Mouse (Mus musculus): ENCODE results near the gene Cabp1. TPM values are rescaled to one million over a fixed set of nuclear protein-coding genes. Genes with fewer than 3 reads are reported as not detected.

Gene Cabp1
- polyA plus RNA-seq, 1 experiment = not detected

DNA sequence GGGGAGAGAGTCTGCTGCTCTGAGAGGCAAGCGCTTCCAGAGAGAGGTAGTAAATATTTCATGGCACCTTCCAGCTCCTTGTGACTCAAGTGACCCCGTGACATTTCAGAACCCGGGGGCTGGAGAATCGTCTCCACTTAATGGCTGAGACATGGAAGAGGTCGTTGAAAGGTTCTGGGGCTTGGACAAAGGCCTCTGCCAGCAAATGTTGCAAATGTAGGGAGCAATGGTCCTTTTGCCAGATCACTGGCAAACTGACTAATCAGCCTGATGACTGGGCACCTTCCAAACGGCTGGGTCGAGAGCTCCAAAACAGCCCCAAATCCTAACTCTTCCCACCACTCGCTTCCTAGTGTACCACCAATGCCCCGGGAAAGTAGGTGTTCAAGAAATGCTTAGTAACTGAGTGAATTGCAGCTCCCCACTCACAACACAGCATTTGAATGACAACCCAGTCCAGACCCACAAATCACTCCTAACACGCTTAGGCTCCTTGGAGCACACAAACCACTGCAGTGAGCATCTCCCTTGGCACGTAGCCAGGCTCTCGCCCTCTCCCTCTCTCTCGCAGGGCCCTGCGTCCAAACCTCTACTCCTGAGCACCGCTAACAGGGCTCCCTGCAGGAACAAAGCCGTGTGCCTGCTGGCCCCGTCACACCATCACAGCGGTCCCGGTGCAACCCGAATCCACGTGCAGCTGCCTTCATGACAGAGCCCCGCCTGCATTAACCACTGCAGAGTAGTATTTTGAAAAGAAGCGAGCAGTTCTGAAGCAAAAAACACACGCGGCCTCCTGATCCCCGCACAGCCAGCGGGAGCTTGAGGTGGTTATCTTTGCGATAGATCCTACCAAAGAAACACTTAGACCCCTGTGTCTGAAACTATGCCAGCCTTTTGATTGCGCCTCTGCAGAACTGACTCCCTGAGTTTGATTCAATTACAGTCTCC, 2.0 kb downstream of the Cabp1 start:
- no peak for TF ChIP-seq GATA1 (IDR thresholded peaks at IDR 0.05; ENCODE audit: low read length)

DNA sequence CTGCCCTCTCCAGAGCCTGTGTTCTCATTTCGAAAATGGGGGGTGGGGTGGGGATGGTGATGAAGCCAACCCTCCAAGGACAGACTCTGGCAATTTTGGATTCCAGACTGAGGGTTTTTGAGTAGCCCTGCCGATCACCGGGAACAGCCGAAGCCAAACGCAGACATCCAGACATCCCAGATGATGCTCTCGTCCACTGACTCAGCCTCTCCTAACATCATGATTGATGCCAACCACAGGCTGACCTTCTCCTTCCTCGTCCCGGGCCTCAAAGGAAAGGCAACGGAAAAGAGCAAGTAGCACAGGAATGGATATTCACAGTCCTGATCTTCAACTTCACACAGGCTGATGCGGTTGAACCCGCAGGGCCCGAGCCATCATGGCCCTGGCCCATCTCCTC, 4.1 kb downstream of the Cabp1 start:
- TF ChIP-seq GATA1 (IDR thresholded peaks at IDR 0.05; ENCODE audit: low read length) = no peak

DNA sequence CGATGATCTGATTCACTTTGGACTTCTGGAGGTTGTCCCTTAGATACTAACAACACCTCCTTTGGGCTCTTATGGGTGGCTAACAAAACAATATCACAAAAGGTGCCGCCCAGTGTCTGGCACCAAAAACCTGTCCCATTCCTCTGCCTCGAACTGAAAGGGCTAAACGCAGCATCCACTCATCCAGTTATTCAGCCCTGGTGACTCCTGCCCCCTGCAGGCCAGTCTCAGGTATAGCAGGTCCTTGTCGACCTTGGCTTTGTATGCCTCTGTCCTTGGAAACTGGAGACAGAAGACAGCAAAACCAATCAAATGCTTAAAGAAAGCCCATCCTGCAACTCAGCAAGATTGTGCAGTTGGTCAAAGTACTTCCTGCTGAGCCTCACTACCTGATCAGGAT, 5.4 kb downstream of the Cabp1 start:
- no peak for TF ChIP-seq GATA1 (IDR thresholded peaks at IDR 0.05; ENCODE audit: low read length)

DNA sequence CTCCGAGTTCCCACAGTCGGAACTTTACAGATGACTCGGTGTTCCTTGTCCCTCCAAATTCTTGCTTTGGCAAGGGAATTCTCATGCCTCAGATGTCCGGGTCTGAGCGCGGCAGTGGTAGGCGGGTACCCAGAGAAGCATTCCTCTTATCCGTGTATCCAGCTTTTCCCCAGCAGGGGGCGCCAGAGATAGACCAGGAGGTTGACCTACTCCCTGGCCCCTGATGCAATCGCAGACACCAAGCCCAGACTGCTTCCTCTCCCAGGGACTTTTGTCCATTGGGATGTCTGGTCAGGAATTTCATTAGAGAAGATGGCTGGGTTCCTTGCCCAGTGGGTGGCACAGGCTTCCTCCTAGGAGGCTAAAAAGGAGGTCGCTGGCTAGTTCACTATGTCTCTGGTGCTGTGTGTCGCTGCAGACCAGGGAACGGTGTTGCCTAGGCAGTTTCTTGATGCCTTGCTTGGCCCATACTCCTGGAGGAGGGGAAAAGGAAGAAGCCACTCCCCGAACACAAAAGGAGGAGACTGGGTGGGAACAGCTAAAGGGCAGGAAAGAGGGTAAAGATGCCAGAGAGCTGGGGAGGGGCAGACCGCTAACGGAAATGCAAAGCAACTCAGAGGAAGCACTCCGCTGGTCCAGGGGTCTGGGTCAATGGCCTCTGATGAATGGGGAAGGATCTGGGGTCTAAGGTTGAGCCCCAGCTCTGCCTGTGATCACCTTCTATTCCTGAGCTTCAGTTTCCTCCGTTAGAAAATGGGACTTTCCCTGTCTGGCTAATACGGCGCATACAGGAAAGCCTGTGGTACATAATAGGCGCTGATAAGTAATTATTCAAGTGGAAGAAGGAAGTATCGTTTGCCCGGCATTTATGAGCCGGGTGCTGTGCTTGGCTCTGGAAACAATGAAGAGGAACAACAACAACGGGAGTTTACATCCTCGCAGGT, 6.7 kb downstream of the Cabp1 start:
- no peak for TF ChIP-seq GATA1 (IDR thresholded peaks at IDR 0.05; ENCODE audit: low read length)

DNA sequence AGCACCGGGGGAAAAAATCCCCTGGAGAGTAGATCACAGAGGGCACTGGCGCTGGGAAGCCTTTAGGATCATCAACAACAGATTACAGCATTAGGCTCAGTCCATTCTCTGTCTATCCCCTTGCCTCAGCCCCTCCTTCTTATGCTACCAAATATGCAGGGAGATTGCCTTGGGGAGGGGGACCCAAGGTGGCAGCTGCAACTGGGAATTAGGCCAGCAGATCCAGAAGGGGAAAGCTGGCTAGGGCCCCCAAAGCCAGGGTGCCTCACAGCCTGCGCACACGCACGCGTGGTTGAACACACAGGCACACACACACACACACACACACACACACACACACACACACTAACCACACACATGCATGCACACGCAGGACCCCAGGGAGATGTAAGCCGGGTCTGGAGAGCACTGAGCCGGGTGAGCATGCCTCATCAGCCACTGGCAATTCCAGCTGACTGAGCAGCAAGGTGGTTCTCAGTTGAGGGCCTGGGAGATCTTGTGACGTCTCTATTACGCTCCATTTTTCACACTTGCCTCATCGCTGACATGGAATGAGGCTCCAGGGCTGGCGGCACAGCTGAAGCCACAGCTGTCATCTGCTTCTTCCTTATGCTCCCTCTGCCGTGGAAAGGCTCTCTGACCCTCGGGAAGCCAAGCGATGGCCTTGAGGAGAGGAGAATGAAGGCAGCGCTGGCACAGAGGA, 7.7 kb downstream of the Cabp1 start:
- TF ChIP-seq GATA1 (IDR thresholded peaks at IDR 0.05; ENCODE audit: low read length) = no peak

DNA sequence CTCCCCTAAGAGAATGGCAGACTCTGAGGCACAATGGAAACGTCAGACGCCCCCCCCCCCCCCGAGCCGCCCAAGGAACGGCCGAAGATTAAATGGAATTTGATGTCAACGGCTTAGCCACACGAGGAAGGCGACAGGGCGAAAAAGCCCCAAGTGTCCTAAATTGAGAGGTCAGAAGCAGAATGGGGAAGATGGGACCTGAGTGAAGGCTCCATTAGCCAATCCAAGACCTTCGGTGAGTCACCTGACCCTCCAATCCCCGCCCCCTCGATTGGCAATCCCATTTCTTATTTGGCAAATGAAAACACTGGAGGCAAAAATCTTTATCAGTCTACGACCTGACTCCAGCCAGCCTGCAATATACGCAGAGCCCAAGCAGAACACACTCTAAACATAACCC, 9.5 kb downstream of the Cabp1 start:
- no peak for TF ChIP-seq GATA1 (IDR thresholded peaks at IDR 0.05; ENCODE audit: low read length)

DNA sequence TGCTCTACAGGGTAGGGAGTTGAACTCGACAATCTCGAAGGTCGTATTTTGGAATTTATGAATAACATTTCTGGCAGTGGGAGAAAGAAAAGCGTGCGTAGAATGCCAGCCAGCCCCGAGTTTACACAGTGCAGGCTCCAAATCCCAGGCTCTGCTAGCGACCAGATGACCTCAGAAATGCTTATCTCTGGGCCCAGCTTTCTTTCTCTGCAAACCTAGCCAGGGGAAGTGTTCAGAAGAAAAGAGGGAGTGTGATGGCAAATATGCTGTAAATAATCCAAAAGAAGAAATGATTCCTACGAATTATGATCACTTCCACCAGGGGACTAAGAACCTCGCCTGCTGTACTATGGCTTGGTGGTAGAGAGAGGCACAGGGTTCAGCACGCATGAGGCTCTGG, 10.7 kb downstream of the Cabp1 start:
- no peak for TF ChIP-seq GATA1 (IDR thresholded peaks at IDR 0.05; ENCODE audit: low read length)

DNA sequence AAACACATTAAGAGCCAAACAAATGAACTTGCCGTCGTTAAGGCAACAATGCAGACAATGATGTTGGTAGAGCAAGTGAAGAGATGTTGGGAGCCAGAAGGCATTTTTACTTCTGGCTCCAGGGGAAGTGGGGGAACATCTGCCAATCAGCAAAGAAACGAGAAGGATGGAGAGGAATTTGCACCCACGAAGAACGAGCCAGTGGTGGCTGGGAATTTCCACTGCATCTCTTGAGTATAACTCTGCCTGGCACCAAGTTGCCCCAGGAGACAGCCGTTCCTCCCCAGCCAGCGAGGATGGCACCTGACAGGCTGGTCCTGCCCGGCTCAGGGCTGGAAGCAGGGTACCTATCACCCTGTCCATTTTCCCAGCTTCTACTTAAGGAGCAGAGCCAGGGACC, 11.3 kb downstream of the Cabp1 start:
- no peak for TF ChIP-seq GATA1 (IDR thresholded peaks at IDR 0.05; ENCODE audit: low read length)

DNA sequence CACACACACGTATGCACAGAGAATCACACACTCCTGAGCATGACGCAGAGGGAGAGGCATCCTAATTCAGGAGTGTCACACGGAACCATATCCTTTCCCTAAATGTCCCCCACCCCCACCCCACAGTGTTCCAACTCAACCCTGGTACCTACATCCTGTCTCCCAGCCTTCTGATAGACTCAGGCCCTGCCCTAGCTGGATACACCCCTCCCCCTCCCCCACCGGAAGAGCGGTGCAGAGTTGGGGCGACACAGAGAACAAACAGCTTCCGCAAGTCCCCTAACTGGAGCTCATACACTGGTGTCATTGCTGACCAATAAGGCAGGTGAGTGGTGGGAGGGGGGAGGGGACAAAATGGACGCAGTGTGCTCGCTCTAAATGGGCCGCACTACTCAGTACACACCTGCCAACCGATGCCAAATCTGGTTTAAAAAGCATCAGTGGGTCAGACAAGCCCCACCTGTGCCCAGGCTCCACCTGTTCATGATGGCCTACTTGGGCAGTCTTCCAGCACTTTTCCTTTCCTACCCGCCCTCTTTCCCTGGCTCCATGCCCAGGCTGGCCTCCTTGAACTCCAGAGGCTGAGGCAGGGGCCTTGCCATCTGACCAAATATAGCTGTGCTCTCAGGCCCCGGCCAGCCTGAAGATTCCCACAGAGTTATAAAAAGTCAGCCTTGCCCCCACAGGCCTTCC, 12.8 kb downstream of the Cabp1 start:
- no peak for TF ChIP-seq GATA1 (IDR thresholded peaks at IDR 0.05; ENCODE audit: low read length)

DNA sequence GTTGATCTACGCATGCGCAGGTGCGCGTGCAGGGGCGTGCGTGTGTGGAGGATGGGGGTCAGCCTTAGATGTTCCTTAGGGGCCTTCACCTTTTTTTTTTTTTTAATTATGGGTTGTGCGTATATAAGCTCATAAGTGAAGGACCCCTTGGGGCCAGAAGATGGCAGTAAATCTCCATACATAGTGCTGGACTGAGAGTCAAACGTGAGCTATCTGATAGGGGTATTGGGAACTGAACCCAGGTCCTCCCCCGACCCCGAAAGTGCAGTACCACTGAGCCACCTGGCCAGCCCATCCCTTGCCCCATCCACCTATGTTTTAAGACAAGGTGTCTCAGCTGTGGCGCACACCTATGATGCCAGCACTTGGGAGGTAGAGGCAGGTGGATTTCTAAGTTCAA, 14.6 kb downstream of the Cabp1 start:
- no peak for TF ChIP-seq GATA1 (IDR thresholded peaks at IDR 0.05; ENCODE audit: low read length)

DNA sequence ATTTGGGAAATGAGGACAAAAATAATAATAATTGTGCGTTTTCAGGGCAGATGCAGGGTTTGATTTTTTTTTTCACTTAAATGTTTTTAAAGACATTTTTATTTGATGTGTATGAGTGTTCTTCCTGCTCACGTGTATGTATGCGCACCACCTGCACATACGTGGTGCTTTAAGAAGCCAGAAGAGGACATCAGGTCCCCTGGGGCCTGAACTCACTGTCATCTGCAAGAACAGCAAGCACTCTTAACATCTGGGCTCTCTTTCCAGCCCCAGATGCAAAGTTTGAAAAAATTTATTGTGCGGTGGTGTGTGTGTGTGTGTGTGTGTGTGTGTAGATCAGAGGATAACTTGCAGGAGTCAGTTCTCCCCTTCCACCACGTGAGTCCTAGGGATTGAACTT, 16.3 kb downstream of the Cabp1 start:
- no peak for TF ChIP-seq GATA1 (IDR thresholded peaks at IDR 0.05; ENCODE audit: low read length)

DNA sequence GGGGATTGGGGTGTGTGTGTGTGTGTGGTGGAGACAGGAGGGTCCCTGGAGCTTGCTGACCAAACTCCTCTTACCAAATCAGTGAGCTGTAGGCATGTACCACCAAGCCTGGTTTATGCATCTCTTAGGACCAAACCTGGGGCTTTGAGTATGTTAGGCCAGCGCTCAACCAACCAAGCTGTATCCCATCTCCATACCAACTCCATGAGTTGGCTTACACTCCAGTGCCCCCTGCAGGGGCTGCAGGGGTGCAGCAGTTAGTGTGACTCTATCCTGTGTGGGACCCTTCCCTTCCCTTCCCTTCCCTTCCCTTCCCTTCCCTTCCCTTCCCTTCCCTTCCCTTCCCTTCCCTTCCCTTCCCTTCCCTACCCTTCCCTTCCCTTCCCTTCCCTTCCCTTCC, 19.6 kb downstream of the Cabp1 start:
- TF ChIP-seq GATA1 (IDR thresholded peaks at IDR 0.05; ENCODE audit: low read length) = no peak

DNA sequence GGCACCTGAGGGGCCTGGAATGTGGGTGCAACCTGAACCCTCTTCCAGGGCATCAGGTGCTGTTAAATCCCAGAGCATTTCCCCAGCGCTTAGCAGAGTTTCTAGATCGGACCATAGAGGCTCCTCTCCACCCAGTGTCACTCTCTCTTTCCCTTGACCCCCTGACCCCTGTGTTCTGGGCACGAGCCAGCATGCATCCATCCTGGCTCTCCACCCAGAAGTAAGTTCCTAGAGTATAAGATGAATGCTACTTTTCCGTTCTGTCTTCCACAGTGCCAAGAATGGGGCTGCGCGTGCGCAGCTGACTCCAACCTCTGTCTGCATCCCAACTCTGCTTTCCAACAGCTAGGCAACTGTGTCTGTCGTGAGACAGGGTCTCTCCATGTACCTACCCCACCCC, 24.0 kb downstream of the Cabp1 start:
- TF ChIP-seq GATA1 (IDR thresholded peaks at IDR 0.05; ENCODE audit: low read length) = no peak

DNA sequence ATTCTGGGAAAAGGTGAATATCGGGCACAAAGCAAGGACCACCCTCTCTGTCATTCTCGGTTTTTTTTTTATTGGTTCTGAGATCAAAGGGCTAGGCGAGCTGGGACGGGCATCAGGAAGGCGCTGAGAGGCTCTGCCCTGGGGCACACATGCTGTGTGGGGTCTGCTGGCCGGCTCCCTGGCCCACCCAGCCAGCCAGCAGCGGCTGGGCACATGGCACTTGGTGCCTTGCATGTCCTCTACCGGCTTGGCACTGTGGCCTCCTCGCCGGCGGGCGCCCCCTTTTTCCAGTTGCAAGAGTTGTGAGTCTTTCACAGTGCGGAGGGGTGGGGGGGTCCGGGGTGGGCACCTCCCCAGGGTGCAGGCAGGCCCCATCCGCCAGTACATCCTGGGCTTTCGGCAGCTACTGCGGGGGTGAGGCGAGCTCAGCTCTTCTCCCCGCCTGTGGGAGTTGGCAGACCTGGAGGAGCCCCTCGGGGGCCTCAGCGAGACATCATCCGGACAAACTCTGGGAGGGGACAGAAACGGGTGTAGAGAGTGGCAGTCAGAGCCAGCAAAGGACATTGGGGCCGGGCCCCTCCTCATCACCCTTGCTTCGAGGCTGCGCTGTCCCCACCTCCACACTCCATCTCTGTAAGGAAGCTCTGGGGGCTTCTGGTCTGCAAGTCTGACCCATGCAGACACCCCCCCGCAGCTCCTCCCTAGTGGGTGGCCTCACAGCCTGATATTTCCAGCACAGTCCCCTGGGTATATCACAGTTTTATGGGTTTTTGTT, 25.4 kb downstream of the Cabp1 start:
- no peak for TF ChIP-seq GATA1 (IDR thresholded peaks at IDR 0.05; ENCODE audit: low read length)

Data from G1E-ER4 (cell line).